Mouse (Mus musculus): ENCODE measurements around the gene Ddx54. TPM values are rescaled to one million over a fixed set of nuclear protein-coding genes. Genes with fewer than 3 reads are reported as not detected.

Gene Ddx54
- polyA plus RNA-seq, 1 experiment from 2014 or later, result 23.2 TPM

GRCm38 (mm10) chr5:120587940-120588568, 24.5 kb upstream of the Ddx54 start:
- H3K9me3 ChIP-seq (ENCODE audit: control insufficient read depth, low read length), result no peaks in the 10 kb centered on the region
- peak overlapping the region; percentile 97 for H3K4me2 ChIP-seq (ENCODE audit: low read depth, low read length)
- ATAC-seq (ENCODE audit: low read depth), result 0 out of 2 replicates have a peak, but pooled peaks have one; percentile 1
- H3K4me1 ChIP-seq (ENCODE audit: control insufficient read depth, insufficient read depth, low read length), result peaks cover 16% of the 10 kb centered on the region
- H3K27ac ChIP-seq (ENCODE audit: low read depth, low read length), result peak overlapping the region; percentile 45; the same call in 1 of the 2 replicates
- peak overlapping the region; percentile 82 for H3K9ac ChIP-seq (replicated peaks; ENCODE audit: low read depth, low read length)
- peak overlapping the region; percentile 57 for H3K4me3 ChIP-seq (ENCODE audit: low read depth, low read length)
- 2% methylated on average over 29 of the region's 29 CpGs for WGBS
- peaks cover 3% of the 10 kb centered on the region; the same call in 1 of the 2 replicates for H3K36me3 ChIP-seq (ENCODE audit: control insufficient read depth, insufficient read depth, low read length)
- no peaks in the 10 kb centered on the region for H3K27me3 ChIP-seq (ENCODE audit: control insufficient read depth, insufficient read depth, low read length)

GRCm38 (mm10) chr5:120588569-120589094, 23.9 kb upstream of the Ddx54 start, which contains the start of the genes Tpcn1 and Iqcd:
TSS of gene Tpcn1 (minus strand) at chr5:120588673.
TSS of gene Iqcd (plus strand) at chr5:120589016.
- peak within 1 kb of the TSS; percentile 97 for H3K4me2 ChIP-seq (ENCODE audit: low read depth, low read length)
- peak; percentile 97 for ATAC-seq (ENCODE audit: low read depth)
- peak within 1 kb of the TSS; percentile 82 for H3K9ac ChIP-seq (replicated peaks; ENCODE audit: low read depth, low read length)
- H3K4me3 ChIP-seq (ENCODE audit: low read depth, low read length), result peak within 1 kb of the TSS; percentile 57
- peak within 1 kb of the TSS; percentile 45 for H3K27ac ChIP-seq (ENCODE audit: low read depth, low read length)
- peaks cover under 1% of the 10 kb centered on the region; the same call in 1 of the 2 replicates for H3K36me3 ChIP-seq (ENCODE audit: control insufficient read depth, insufficient read depth, low read length)
- H3K9me3 ChIP-seq (ENCODE audit: control insufficient read depth, low read length), result no peaks in the 10 kb centered on the region
- whole genome bisulfite sequencing, result under 1% methylated on average over 33 of the region's 35 CpGs
- peaks cover 14% of the 10 kb centered on the region for H3K4me1 ChIP-seq (ENCODE audit: control insufficient read depth, insufficient read depth, low read length)
- no peaks in the 10 kb centered on the region for H3K27me3 ChIP-seq (ENCODE audit: control insufficient read depth, insufficient read depth, low read length)

- 78% methylated on average over 16 of the region's 16 CpGs for WGBS
- H3K4me2 ChIP-seq (ENCODE audit: low read depth, low read length), result no peak overlapping the region
- H3K4me1 ChIP-seq (ENCODE audit: control insufficient read depth, insufficient read depth, low read length), result peaks cover 14% of the 10 kb centered on the region
- H3K9me3 ChIP-seq (ENCODE audit: control insufficient read depth, low read length), result no peaks in the 10 kb centered on the region
- no peak overlapping the region for H3K4me3 ChIP-seq (ENCODE audit: low read depth, low read length)
- no peak for ATAC-seq (ENCODE audit: low read depth)
- H3K36me3 ChIP-seq (ENCODE audit: control insufficient read depth, insufficient read depth, low read length), result no peaks in the 10 kb centered on the region
- no peak overlapping the region for H3K27ac ChIP-seq (ENCODE audit: low read depth, low read length)
- no peaks in the 10 kb centered on the region for H3K27me3 ChIP-seq (ENCODE audit: control insufficient read depth, insufficient read depth, low read length)
- no peak overlapping the region for H3K9ac ChIP-seq (replicated peaks; ENCODE audit: low read depth, low read length)
Observed at GRCm38 (mm10) chr5:120590356-120591010, 22.1 kb upstream of the Ddx54 start.

GRCm38 (mm10) chr5:120592141-120592540, 20.4 kb upstream of the Ddx54 start:
- Histone ChIP-seq H3K27ac (ENCODE audit: low read depth, low read length) (no peak overlapping the region), H3K4me1 (ENCODE audit: control insufficient read depth, insufficient read depth, low read length) (peaks cover 14% of the 10 kb centered on the region), H3K4me3 (ENCODE audit: low read depth, low read length) (no peak overlapping the region), H3K27me3 (ENCODE audit: control insufficient read depth, insufficient read depth, low read length) (no peaks in the 10 kb centered on the region), H3K9me3 (ENCODE audit: control insufficient read depth, low read length) (no peaks in the 10 kb centered on the region), H3K36me3 (ENCODE audit: control insufficient read depth, insufficient read depth, low read length) (no peaks in the 10 kb centered on the region), H3K9ac (replicated peaks; ENCODE audit: low read depth, low read length) (no peak overlapping the region), H3K4me2 (ENCODE audit: low read depth, low read length) (no peak overlapping the region)
- no peak for ATAC-seq (ENCODE audit: low read depth)
- WGBS, result 72% methylated on average over 7 of the region's 7 CpGs

- no peaks in the 10 kb centered on the region for H3K27me3 ChIP-seq (ENCODE audit: control insufficient read depth, insufficient read depth, low read length)
- no peak overlapping the region for H3K9ac ChIP-seq (replicated peaks; ENCODE audit: low read depth, low read length)
- H3K4me3 ChIP-seq (ENCODE audit: low read depth, low read length), result no peak overlapping the region
- no peaks in the 10 kb centered on the region for H3K36me3 ChIP-seq (ENCODE audit: control insufficient read depth, insufficient read depth, low read length)
- H3K4me1 ChIP-seq (ENCODE audit: control insufficient read depth, insufficient read depth, low read length), result no peaks in the 10 kb centered on the region
- no peaks in the 10 kb centered on the region for H3K9me3 ChIP-seq (ENCODE audit: control insufficient read depth, low read length)
- H3K4me2 ChIP-seq (ENCODE audit: low read depth, low read length), result no peak overlapping the region
- H3K27ac ChIP-seq (ENCODE audit: low read depth, low read length), result no peak overlapping the region
- no peak for ATAC-seq (ENCODE audit: low read depth)
- WGBS, result 80% methylated on average over 6 of the region's 6 CpGs
Observed at GRCm38 (mm10) chr5:120594485-120594884, 18.1 kb upstream of the Ddx54 start.

- no peak for ATAC-seq (ENCODE audit: low read depth)
Observed at GRCm38 (mm10) chr5:120599625-120600024, 12.9 kb upstream of the Ddx54 start.

GRCm38 (mm10) chr5:120600946-120601668, 11.4 kb upstream of the Ddx54 start:
- no peak overlapping the region for H3K27ac ChIP-seq (ENCODE audit: low read depth, low read length)
- peaks cover 5% of the 10 kb centered on the region; the same call in 1 of the 2 replicates for H3K4me1 ChIP-seq (ENCODE audit: control insufficient read depth, insufficient read depth, low read length)
- no peak overlapping the region for H3K4me2 ChIP-seq (ENCODE audit: low read depth, low read length)
- no peak for ATAC-seq (ENCODE audit: low read depth)
- 40% methylated on average over 11 of the region's 11 CpGs for WGBS
- no peak overlapping the region for H3K9ac ChIP-seq (replicated peaks; ENCODE audit: low read depth, low read length)
- H3K27me3 ChIP-seq (ENCODE audit: control insufficient read depth, insufficient read depth, low read length), result no peaks in the 10 kb centered on the region
- H3K36me3 ChIP-seq (ENCODE audit: control insufficient read depth, insufficient read depth, low read length), result no peaks in the 10 kb centered on the region
- no peak overlapping the region for H3K4me3 ChIP-seq (ENCODE audit: low read depth, low read length)
- H3K9me3 ChIP-seq (ENCODE audit: control insufficient read depth, low read length), result no peaks in the 10 kb centered on the region

More at GRCm38 (mm10) chr5:120599625-120600024, 12.9 kb upstream of the Ddx54 start:
- Histone ChIP-seq H3K4me3 (ENCODE audit: low read depth, low read length) (no peak overlapping the region), H3K9ac (replicated peaks; ENCODE audit: low read depth, low read length) (no peak overlapping the region), H3K4me1 (ENCODE audit: control insufficient read depth, insufficient read depth, low read length) (no peaks in the 10 kb centered on the region), H3K9me3 (ENCODE audit: control insufficient read depth, low read length) (no peaks in the 10 kb centered on the region), H3K4me2 (ENCODE audit: low read depth, low read length) (no peak overlapping the region), H3K36me3 (ENCODE audit: control insufficient read depth, insufficient read depth, low read length) (no peaks in the 10 kb centered on the region), H3K27ac (ENCODE audit: low read depth, low read length) (no peak overlapping the region), H3K27me3 (ENCODE audit: control insufficient read depth, insufficient read depth, low read length) (no peaks in the 10 kb centered on the region)
- WGBS, result 93% methylated on average over 6 of the region's 6 CpGs

- ATAC-seq (ENCODE audit: low read depth), result no peak
- H3K36me3 ChIP-seq (ENCODE audit: control insufficient read depth, insufficient read depth, low read length), result no peaks in the 10 kb centered on the region
- H3K9ac ChIP-seq (replicated peaks; ENCODE audit: low read depth, low read length), result no peak overlapping the region
- no peaks in the 10 kb centered on the region for H3K27me3 ChIP-seq (ENCODE audit: control insufficient read depth, insufficient read depth, low read length)
- no peak overlapping the region for H3K27ac ChIP-seq (ENCODE audit: low read depth, low read length)
- no peaks in the 10 kb centered on the region for H3K9me3 ChIP-seq (ENCODE audit: control insufficient read depth, low read length)
- no peak overlapping the region for H3K4me3 ChIP-seq (ENCODE audit: low read depth, low read length)
- H3K4me1 ChIP-seq (ENCODE audit: control insufficient read depth, insufficient read depth, low read length), result peaks cover 5% of the 10 kb centered on the region; the same call in 1 of the 2 replicates
- 94% methylated on average over 12 of the region's 12 CpGs for WGBS
- H3K4me2 ChIP-seq (ENCODE audit: low read depth, low read length), result no peak overlapping the region
Observed at GRCm38 (mm10) chr5:120602210-120602609, 10.3 kb upstream of the Ddx54 start.
